Mouse (Mus musculus): Measurements from ENCODE around the gene Ccnjl. TPM values are rescaled to one million over a fixed set of nuclear protein-coding genes. Genes with fewer than 3 reads are reported as not detected.
A peak's percentile ranks its signal among the peaks of the same experiment; 100 is the strongest.

The Ccnjl gene
- polyA plus RNA-seq, 1 experiment from 2014 or later, result 7.4 TPM

DNA sequence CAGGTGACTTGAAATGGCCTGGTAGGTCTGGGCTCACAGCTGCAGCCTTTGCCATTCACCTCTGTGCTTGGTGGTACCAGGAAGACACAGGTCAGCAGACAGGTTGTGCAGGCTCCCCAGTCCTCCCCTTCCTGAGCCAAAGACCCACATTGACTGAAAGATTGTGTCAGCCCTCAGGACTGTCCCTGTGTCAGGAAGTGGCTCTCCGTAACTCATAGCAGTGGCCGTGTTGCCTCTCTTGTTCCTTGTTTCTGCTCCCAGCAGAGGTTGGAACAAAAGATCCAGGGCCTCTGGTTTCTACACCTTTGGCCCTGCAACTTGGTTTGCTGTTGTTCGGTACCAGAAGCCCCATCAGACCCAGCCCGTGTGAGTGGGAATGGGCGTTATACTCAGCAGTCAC, 40.6 kb downstream of the Ccnjl start:
- no peaks in the 10 kb centered on the region for H3K9me3 ChIP-seq (replicated peaks; ENCODE audit: control insufficient read depth, low read length, poor library complexity, severe bottlenecking)

DNA sequence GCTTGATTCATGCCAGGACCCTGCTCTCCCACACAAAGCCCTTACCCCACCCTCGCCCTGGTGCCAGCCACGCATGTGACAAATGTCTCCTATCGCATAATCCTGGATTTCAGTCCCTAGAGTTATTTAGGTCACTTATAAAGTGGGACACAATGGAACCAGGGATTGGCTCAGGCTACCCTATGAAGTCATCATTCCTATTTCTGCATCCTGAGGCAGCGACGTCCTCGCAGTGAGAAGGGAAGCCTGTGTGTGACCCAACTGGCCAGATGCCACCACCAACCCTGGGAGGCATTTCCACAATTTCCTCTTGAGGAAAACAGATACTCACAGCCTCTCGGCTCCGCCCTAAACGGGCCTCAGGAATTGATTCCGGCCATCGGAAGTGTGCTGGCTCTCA, 41.0 kb downstream of the Ccnjl start:
- no peaks in the 10 kb centered on the region for H3K27me3 ChIP-seq (ENCODE audit: control insufficient read depth, insufficient read depth, low read depth, low read length)
- H3K9me3 ChIP-seq (replicated peaks; ENCODE audit: control insufficient read depth, low read length, poor library complexity, severe bottlenecking), result no peaks in the 10 kb centered on the region
- peaks cover 15% of the 10 kb centered on the region for H3K4me1 ChIP-seq (ENCODE audit: control insufficient read depth, insufficient read depth, low read length)
- H3K36me3 ChIP-seq (ENCODE audit: control insufficient read depth, insufficient read depth, low read length), result no peaks in the 10 kb centered on the region
- no peak overlapping the region for H3K9ac ChIP-seq (ENCODE audit: low read depth, low read length)
- no peak overlapping the region for H3K4me2 ChIP-seq (ENCODE audit: low read length)
- no peak overlapping the region for H3K27ac ChIP-seq (ENCODE audit: low read length)
- 63% methylated on average over 11 of the region's 11 CpGs for WGBS
- no peak for ATAC-seq
- H3K4me3 ChIP-seq (ENCODE audit: low read depth, low read length), result no peak overlapping the region

More for the DNA sequence above, 40.6 kb downstream of the Ccnjl start:
- 80% methylated on average over 5 of the region's 5 CpGs for WGBS
- Histone ChIP-seq H3K27me3 (ENCODE audit: control insufficient read depth, insufficient read depth, low read depth, low read length) (no peaks in the 10 kb centered on the region), H3K4me2 (ENCODE audit: low read length) (no peak overlapping the region), H3K4me1 (ENCODE audit: control insufficient read depth, insufficient read depth, low read length) (peaks cover 15% of the 10 kb centered on the region), H3K9ac (ENCODE audit: low read depth, low read length) (no peak overlapping the region), H3K36me3 (ENCODE audit: control insufficient read depth, insufficient read depth, low read length) (no peaks in the 10 kb centered on the region), H3K27ac (ENCODE audit: low read length) (no peak overlapping the region), H3K4me3 (ENCODE audit: low read depth, low read length) (no peak overlapping the region)
- ATAC-seq, result no peak

DNA sequence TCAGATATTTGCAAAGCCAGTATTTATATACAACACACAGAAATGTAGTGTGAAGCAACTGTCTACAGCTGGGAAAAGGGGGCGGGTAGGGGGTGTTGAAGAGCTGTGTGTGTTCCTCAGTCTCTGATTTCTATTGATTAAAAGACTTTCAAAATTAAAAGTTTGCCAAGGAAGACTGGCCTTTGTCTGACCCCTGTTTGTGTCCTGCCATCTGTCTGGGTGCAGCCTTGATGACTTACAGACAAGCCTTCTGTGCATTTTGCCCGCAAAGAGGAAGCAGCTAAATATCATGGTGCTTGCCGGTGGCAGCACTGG, 46.4 kb downstream of the Ccnjl start:
- Histone ChIP-seq H3K36me3 (ENCODE audit: control insufficient read depth, insufficient read depth, low read length) (no peaks in the 10 kb centered on the region), H3K27me3 (ENCODE audit: control insufficient read depth, insufficient read depth, low read depth, low read length) (no peaks in the 10 kb centered on the region), H3K9ac (ENCODE audit: low read depth, low read length) (no peak overlapping the region), H3K27ac (ENCODE audit: low read length) (peak overlapping the region; percentile 8; the same call in 1 of the 2 replicates), H3K4me1 (ENCODE audit: control insufficient read depth, insufficient read depth, low read length) (peaks cover 10% of the 10 kb centered on the region), H3K4me3 (ENCODE audit: low read depth, low read length) (no peak overlapping the region), H3K4me2 (ENCODE audit: low read length) (no peak overlapping the region), H3K9me3 (replicated peaks; ENCODE audit: control insufficient read depth, low read length, poor library complexity, severe bottlenecking) (no peaks in the 10 kb centered on the region)
- 4% methylated on average over 3 of the region's 3 CpGs for WGBS
- ATAC-seq, result no peak

DNA sequence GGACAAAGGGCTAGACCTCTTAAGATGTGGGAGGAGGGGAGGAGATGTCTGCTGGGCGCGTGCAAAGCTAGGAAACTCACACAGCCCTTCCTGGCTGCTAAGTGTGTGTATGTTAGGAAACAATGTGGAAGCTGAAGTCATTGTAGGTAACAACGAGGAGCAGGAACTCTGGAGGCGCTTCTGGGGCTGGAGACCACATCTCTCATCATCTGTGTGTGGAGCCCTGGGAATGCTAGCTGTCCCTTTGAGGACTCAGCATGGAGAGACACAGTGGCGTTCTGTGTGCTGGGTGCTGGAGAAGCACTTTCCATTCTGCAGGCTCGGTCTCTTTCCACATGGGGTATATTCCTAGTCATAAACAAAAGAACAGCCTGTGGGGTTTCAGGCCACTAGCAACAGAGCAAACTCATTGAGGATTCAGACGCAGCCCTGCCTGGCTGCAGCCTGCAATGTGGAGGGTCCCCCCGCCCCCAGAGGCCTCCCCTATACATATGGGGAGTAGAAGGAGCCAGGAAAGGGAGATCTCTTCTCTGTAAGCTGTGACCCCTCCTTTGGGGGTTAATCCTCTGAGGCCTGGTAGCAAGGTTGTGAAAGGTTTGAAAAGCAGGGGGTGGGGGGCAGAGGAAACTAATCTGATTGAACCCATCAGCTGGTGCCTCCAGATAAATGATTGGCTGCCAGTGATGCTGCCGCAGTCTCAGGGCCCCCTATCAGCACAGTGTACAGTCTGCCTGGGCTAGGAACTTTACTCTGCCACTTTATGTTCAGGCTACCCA, 47.0 kb downstream of the Ccnjl start:
- Histone ChIP-seq H3K4me3 (ENCODE audit: low read depth, low read length) (no peak overlapping the region), H3K36me3 (ENCODE audit: control insufficient read depth, insufficient read depth, low read length) (no peaks in the 10 kb centered on the region), H3K9ac (ENCODE audit: low read depth, low read length) (no peak overlapping the region; the same call in 1 of the 2 replicates), H3K27me3 (ENCODE audit: control insufficient read depth, insufficient read depth, low read depth, low read length) (no peaks in the 10 kb centered on the region), H3K9me3 (replicated peaks; ENCODE audit: control insufficient read depth, low read length, poor library complexity, severe bottlenecking) (no peaks in the 10 kb centered on the region), H3K27ac (ENCODE audit: low read length) (peak overlapping the region; percentile 35; the same call in 1 of the 2 replicates), H3K4me2 (ENCODE audit: low read length) (no peak overlapping the region), H3K4me1 (ENCODE audit: control insufficient read depth, insufficient read depth, low read length) (peaks cover 10% of the 10 kb centered on the region)
- ATAC-seq, result peak; percentile 82
- WGBS, result 3% methylated on average over 9 of the region's 9 CpGs

DNA sequence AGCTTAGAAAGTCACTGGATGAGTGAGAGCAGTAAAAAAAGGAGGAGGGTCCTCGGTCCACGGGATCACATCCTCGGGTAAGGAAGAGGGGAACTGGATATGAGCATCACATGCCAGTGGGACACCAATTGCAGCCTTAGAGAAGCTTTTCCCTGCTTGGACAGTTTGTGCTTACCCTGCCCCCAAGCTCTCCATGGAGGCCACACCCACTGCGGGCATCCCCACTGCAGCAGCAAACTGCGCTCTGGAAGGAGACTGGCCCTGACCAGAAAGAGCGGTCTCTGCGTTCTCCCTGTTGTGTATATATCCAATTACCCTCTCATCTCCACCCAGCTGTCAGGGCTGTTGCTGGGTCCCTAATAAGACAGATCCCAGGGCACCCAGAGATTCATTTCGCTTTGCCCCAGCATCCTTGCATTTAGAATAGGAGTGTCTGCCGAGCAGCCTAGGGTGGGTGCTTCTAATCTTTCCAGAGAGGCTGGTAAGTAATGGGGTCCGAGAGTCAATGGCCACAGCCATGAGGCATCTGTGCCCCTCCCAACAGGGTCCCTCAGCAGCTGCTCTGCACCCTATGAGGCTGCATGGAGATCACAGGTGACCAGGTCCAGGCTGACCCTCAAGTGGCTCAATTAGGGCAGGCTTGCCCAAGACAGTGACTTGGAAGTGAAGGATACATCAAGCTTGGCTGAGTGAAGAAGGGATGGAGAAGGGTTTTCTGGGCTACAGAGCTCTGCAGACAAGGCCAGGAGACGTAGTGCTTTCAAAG, 49.3 kb downstream of the Ccnjl start:
- ATAC-seq, result no peak
- Histone ChIP-seq H3K27me3 (ENCODE audit: control insufficient read depth, insufficient read depth, low read depth, low read length) (no peaks in the 10 kb centered on the region), H3K4me2 (ENCODE audit: low read length) (no peak overlapping the region), H3K4me1 (ENCODE audit: control insufficient read depth, insufficient read depth, low read length) (peaks cover 8% of the 10 kb centered on the region), H3K4me3 (ENCODE audit: low read depth, low read length) (no peak overlapping the region), H3K9me3 (replicated peaks; ENCODE audit: control insufficient read depth, low read length, poor library complexity, severe bottlenecking) (no peaks in the 10 kb centered on the region), H3K9ac (ENCODE audit: low read depth, low read length) (no peak overlapping the region), H3K27ac (ENCODE audit: low read length) (no peak overlapping the region), H3K36me3 (ENCODE audit: control insufficient read depth, insufficient read depth, low read length) (no peaks in the 10 kb centered on the region)
- 42% methylated on average over 11 of the region's 11 CpGs for WGBS

DNA sequence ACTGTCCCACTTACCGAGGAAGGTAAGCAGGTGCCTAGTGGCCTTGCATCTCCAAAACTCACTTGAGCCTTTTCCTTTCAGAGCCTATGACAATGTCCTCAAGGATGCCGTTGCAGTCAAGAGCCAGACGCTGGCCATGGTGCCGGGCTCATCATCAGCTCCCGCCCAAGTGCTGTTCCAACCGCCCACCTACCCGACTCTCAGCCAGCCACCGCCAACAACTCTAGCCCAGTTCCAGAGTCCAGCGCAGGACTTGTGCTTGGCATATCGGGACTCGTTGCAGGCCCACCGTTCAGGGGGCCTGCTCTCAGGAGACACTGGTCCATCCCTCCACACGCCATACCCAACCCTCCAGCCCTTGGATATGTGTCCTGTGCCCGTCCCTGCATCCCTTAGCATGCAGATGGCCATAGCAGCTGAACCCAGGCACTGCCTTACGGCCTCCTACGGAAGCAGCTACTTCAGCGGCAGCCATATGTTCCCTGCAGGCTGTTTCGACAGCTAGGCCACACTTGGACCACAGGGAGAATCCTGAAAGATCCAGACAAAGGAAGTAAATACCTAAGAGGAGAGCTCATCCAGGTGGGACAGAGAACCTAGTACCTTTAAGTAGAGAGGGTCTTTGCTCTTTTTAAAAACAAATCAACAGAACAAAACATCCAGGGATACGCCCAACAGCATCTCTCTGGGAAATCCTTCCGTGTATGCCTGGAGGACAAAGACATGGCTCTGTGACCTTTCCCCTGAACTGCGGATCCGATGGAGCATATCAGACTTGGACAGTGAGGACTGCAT, 56.8 kb downstream of the Ccnjl start:
- H3K27ac ChIP-seq (ENCODE audit: low read length), result no peak overlapping the region
- H3K9me3 ChIP-seq (replicated peaks; ENCODE audit: control insufficient read depth, low read length, poor library complexity, severe bottlenecking), result no peaks in the 10 kb centered on the region
- H3K36me3 ChIP-seq (ENCODE audit: control insufficient read depth, insufficient read depth, low read length), result no peaks in the 10 kb centered on the region; the same call in 1 of the 2 replicates
- no peak overlapping the region for H3K4me2 ChIP-seq (ENCODE audit: low read length)
- no peak for ATAC-seq
- H3K4me1 ChIP-seq (ENCODE audit: control insufficient read depth, insufficient read depth, low read length), result no peaks in the 10 kb centered on the region
- H3K4me3 ChIP-seq (ENCODE audit: low read depth, low read length), result no peak overlapping the region
- 86% methylated on average over 22 of the region's 22 CpGs for WGBS
- no peak overlapping the region for H3K9ac ChIP-seq (ENCODE audit: low read depth, low read length)
- H3K27me3 ChIP-seq (ENCODE audit: control insufficient read depth, insufficient read depth, low read depth, low read length), result no peaks in the 10 kb centered on the region

DNA sequence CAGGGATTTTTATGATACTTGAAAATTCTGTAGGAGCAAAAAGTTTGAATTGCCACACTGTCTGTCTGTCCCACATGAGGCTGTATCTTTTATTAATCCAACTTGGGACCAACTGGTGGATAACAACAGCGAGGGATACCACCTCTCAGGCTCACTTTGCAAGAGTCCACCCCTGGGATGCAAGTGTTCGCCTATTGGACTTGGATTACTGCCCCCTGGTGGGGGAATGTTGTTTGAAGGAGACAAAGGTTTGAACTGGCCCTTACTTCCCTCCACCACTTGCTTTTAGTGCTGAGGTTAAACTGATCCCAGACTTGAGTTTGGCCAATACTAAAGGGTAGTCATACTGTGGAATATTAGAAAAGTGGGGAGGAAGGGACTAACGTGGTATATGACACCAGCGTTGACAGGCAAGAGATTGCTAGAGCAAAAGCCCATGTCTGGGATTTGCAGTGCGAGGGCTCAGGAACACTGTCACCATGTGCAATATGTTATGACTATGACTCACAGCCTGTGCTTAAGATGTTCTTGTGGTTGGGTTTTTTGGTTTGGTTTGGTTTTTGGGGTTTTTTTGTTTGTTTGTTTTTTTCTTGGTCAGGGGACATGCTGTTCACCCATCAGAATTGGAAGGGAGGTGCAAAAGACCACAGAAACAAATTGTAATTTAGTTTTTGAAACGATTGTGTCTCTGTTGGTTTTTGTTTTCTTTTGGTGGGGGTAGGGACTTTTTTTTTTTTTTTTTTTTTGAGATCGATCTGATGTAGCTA, 57.9 kb downstream of the Ccnjl start, which contains the start of gene 4933415A04Rik:
Gene 4933415A04Rik, plus strand, starts transcription at position 717 of the 767 bp plus-strand sequence.
- no peaks in the 10 kb centered on the region for H3K27me3 ChIP-seq (ENCODE audit: control insufficient read depth, insufficient read depth, low read depth, low read length)
- no peak within 1 kb of the TSS for H3K4me3 ChIP-seq (ENCODE audit: low read depth, low read length)
- no peak within 1 kb of the TSS for H3K9ac ChIP-seq (ENCODE audit: low read depth, low read length)
- no peak for ATAC-seq
- no peaks in the 10 kb centered on the region for H3K9me3 ChIP-seq (replicated peaks; ENCODE audit: control insufficient read depth, low read length, poor library complexity, severe bottlenecking)
- H3K4me1 ChIP-seq (ENCODE audit: control insufficient read depth, insufficient read depth, low read length), result no peaks in the 10 kb centered on the region
- no peak within 1 kb of the TSS for H3K4me2 ChIP-seq (ENCODE audit: low read length)
- 69% methylated on average over 7 of the region's 7 CpGs for WGBS
- H3K36me3 ChIP-seq (ENCODE audit: control insufficient read depth, insufficient read depth, low read length), result no peaks in the 10 kb centered on the region; the same call in 1 of the 2 replicates
- H3K27ac ChIP-seq (ENCODE audit: low read length), result no peak within 1 kb of the TSS

DNA sequence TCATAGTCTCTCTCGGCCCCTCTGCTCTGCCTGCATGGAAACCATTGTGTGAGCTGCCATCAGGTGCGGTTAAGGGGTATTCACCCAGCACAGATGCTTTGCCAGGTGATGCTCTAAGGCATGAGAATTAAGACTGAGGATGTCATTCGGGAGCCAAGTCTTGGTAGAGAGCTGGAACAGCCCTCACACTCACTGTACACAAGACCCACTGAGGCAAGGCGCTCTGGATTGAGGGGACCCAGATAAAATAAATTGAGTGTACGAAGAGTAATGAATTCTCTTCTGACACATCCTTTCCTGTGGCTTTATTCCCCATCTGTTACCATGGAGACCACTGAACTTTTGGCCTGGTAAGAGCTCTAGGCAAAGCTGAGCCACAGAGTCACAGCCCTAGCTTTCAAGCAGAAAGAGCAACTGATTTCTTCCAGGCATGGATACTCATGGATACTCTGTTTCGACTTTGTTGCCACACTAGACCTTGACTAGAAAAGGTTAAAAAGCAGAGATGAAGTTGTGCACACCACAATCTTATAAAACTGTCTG, 61.0 kb downstream of the Ccnjl start:
- H3K27ac ChIP-seq (ENCODE audit: low read length), result no peak overlapping the region
- H3K4me1 ChIP-seq (ENCODE audit: control insufficient read depth, insufficient read depth, low read length), result no peaks in the 10 kb centered on the region
- H3K9ac ChIP-seq (ENCODE audit: low read depth, low read length), result no peak overlapping the region
- H3K4me3 ChIP-seq (ENCODE audit: low read depth, low read length), result no peak overlapping the region
- no peak for ATAC-seq
- H3K27me3 ChIP-seq (ENCODE audit: control insufficient read depth, insufficient read depth, low read depth, low read length), result no peaks in the 10 kb centered on the region
- no peaks in the 10 kb centered on the region; the same call in 1 of the 2 replicates for H3K36me3 ChIP-seq (ENCODE audit: control insufficient read depth, insufficient read depth, low read length)
- WGBS, result 63% methylated on average over 6 of the region's 6 CpGs
- no peak overlapping the region for H3K4me2 ChIP-seq (ENCODE audit: low read length)
- no peaks in the 10 kb centered on the region for H3K9me3 ChIP-seq (replicated peaks; ENCODE audit: control insufficient read depth, low read length, poor library complexity, severe bottlenecking)

Measured in midbrain, embryonic 16.5 days (tissue).